Mouse (Mus musculus) stomach, postnatal 0 days (tissue): ENCODE measurements around the gene Ccdc169. TPM values are rescaled to one million over a fixed set of nuclear protein-coding genes. Genes with fewer than 3 reads are reported as not detected.
A peak's percentile ranks its signal among the peaks of the same experiment; 100 is the strongest.

Source experiments
- ATAC-seq: fragments of 200-750 bp; cut with Nextera tagmentation; 2 replicates; pipeline ENCODE4 v1.8.0; 2017; ENCODE audit not compliant: low FRiP score, low TSS enrichment
- DNase-seq: peaks from one replicate; pipeline ENCODE4 v3.0.0-alpha.2; 2016; ENCODE audit warnings: low spot score
- H3K27ac ChIP-seq: fragments of 300-500 bp; sonication (generic); replicated peaks from 2 replicates; pipeline ENCODE4 v1.5.1; 2014; ENCODE audit warnings: mild to moderate bottlenecking, control low read depth
- H3K27me3 ChIP-seq: fragments of 300-500 bp; sonication (generic); 2 replicates; pipeline ENCODE4 v1.6.1; 2014; ENCODE audit warnings: low read length; ENCODE audit not compliant: control insufficient read depth, insufficient read depth
- H3K36me3 ChIP-seq: fragments of 300-500 bp; sonication (generic); 2 replicates; pipeline ENCODE4 v1.6.1; 2014; ENCODE audit warnings: low read length, mixed read lengths; ENCODE audit not compliant: control insufficient read depth, insufficient read depth
- H3K4me1 ChIP-seq: fragments of 300-500 bp; sonication (generic); replicated peaks from 2 replicates; pipeline ENCODE4 v1.6.1; 2014; ENCODE audit warnings: antibody characterized with exemption; ENCODE audit not compliant: control insufficient read depth, insufficient read depth
- H3K4me2 ChIP-seq: fragments of 300-500 bp; sonication (generic); replicated peaks from 2 replicates; pipeline ENCODE4 v1.6.1; 2014; ENCODE audit warnings: low read depth, mild to moderate bottlenecking, control low read depth, moderate library complexity
- H3K4me3 ChIP-seq: fragments of 300-500 bp; sonication (generic); 2 replicates; pipeline ENCODE4 v1.5.1; 2014; ENCODE audit warnings: low read depth, low read length, control low read depth
- H3K9ac ChIP-seq: fragments of 300-500 bp; sonication (generic); 2 replicates; pipeline ENCODE4 v1.6.1; 2014; ENCODE audit warnings: mild to moderate bottlenecking, low read length, control low read depth, mixed read lengths
- H3K9me3 ChIP-seq: fragments of 300-500 bp; sonication (generic); 2 replicates; pipeline ENCODE4 v1.6.1; 2016; ENCODE audit warnings: low read length; ENCODE audit not compliant: control insufficient read depth
- CTCF ChIP-seq: IDR thresholded peaks from 2 replicates; pipeline ENCODE4 v1.5.1; 2016; ENCODE audit warnings: antibody characterized with exemption, low read depth, mild to moderate bottlenecking, moderate library complexity
- EP300 ChIP-seq: optimal IDR thresholded peaks from 2 replicates; pipeline ENCODE3; 2016; ENCODE audit warnings: antibody characterized with exemption
- WGBS: fragments of 180-500 bp; shearing (Covaris S2); extraction: QIAGEN DNeasy Blood & Tissue Kit; methylation state at CpG from one replicate; pipeline ENCODE4 v1.1.7; 2014; 5-methylcytosine and 5-hydroxymethylcytosine counted together
- polyA plus RNA-seq: library from polyadenylated mRNA; unstranded; fragments of >200 nt; fragmentation: Nextera tagmentation; extraction: Ambion mirVana; gene quantifications from 2 replicates; pipeline ENCODE4 v1.2.1, GENCODE M21; 2015

Gene Ccdc169
- polyA plus RNA-seq, 1 experiment from 2014 or later = 0.05 TPM

DNA sequence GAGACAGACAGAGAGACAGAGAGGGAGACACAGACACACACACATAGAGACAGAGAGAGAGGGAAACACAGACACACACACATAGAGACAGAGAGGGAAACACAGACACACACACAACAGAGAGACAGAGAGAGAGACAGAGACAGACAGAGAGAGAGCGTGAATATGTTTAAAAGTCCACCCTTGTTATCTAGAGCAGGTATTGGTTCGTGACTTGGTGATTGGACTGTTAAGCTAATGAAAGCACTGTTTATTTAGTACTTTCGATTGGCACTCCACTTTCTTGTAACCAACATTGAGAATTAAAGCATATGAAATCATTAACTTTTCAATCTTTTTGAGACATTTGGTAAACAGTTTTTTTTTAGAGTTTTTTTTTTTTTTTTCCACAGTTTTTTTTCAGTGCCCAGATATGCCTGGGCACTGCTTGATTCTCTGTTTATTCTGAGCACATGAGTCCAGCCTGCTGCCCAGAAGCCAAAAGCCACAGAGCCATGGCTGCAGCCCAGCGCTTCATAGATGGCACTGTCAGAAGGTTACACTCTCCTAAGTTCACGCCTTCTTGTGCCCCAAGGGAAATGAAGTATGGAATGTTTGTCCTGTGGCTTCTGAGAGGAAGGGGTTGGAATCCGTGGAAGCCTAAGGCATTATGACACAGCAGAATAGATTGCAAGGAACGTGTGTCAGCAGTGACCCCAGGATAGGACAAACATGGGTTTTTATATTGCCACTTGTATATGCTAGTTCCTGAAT, 22.6 kb upstream of the Ccdc169 start:
- ATAC-seq = no peak
- 50% methylated on average over 7 of the region's 7 CpGs for WGBS

DNA sequence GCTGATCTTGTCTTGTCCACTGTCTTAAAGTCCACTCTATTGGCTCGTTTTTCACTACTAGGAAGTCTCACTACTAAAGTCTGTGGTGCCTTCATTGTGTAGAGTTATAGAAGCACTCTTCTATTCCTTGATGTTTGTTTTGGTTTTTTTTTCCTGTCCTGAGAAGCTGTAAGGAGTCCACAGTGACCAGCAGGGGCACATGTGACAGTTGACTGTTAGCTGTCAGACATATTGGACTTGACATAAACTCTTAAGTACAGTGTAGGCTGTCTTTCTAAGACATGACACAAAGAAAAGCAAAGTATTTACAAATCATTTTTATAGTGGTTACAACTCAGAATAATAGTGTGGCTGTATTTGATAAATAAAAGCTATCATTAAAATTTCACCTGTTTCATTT, 22.1 kb upstream of the Ccdc169 start:
- H3K27ac ChIP-seq = no peak overlapping the region
- H3K9ac ChIP-seq = no peak overlapping the region
- peaks cover 14% of the 10 kb centered on the region for H3K36me3 ChIP-seq
- H3K4me2 ChIP-seq = no peak overlapping the region
- TF ChIP-seq EP300 (no peak), CTCF (no peak)
- no peaks in the 10 kb centered on the region for H3K9me3 ChIP-seq
- no peak overlapping the region for H3K4me3 ChIP-seq
- no peaks in the 10 kb centered on the region for H3K27me3 ChIP-seq
- 50% methylated on average over 1 of the region's 1 CpGs for WGBS
- no peak for ATAC-seq
- H3K4me1 ChIP-seq = 0 out of 2 replicates have a peak, but pooled peaks cover 2% of the 10 kb centered on the region
- no peak for DNase-seq

More for the DNA sequence above, 22.6 kb upstream of the Ccdc169 start:
- H3K27ac ChIP-seq = no peak overlapping the region
- 0 out of 2 replicates have a peak, but pooled peaks cover 2% of the 10 kb centered on the region for H3K4me1 ChIP-seq
- H3K9ac ChIP-seq = no peak overlapping the region
- peaks cover 14% of the 10 kb centered on the region for H3K36me3 ChIP-seq
- H3K4me3 ChIP-seq = no peak overlapping the region
- H3K9me3 ChIP-seq = no peaks in the 10 kb centered on the region
- H3K4me2 ChIP-seq = no peak overlapping the region
- DNase-seq = no peak
- H3K27me3 ChIP-seq = no peaks in the 10 kb centered on the region
- TF ChIP-seq CTCF = no peak
- no peak for TF ChIP-seq EP300

DNA sequence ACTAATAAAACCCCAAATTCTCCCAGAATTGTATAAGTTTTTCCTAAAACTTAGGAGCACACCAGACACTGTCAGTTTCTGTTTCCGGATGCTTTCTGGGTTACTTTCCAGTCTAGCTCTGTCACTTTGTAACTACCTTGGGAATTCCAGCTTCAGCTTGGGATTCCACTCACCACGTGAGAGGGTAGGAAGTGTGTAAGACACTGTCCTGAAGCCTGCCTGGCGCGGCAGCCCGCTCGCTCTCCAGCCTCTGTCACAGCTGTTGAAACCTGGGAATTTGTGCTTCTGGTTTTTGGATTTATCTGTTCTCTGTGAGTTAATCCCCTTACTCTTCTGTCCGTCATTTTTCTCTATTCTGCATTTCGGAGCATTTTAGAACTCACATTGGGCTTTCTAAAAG, 21.1 kb upstream of the Ccdc169 start:
- no peak overlapping the region for H3K4me2 ChIP-seq
- H3K27ac ChIP-seq = no peak overlapping the region
- H3K4me1 ChIP-seq = 0 out of 2 replicates have a peak, but pooled peaks cover 2% of the 10 kb centered on the region
- ATAC-seq = no peak
- DNase-seq = no peak
- 91% methylated on average over 8 of the region's 8 CpGs for WGBS
- H3K4me3 ChIP-seq = no peak overlapping the region
- H3K9me3 ChIP-seq = no peaks in the 10 kb centered on the region
- no peaks in the 10 kb centered on the region for H3K27me3 ChIP-seq
- peaks cover 14% of the 10 kb centered on the region for H3K36me3 ChIP-seq
- TF ChIP-seq EP300 = no peak
- TF ChIP-seq CTCF = no peak
- no peak overlapping the region for H3K9ac ChIP-seq

DNA sequence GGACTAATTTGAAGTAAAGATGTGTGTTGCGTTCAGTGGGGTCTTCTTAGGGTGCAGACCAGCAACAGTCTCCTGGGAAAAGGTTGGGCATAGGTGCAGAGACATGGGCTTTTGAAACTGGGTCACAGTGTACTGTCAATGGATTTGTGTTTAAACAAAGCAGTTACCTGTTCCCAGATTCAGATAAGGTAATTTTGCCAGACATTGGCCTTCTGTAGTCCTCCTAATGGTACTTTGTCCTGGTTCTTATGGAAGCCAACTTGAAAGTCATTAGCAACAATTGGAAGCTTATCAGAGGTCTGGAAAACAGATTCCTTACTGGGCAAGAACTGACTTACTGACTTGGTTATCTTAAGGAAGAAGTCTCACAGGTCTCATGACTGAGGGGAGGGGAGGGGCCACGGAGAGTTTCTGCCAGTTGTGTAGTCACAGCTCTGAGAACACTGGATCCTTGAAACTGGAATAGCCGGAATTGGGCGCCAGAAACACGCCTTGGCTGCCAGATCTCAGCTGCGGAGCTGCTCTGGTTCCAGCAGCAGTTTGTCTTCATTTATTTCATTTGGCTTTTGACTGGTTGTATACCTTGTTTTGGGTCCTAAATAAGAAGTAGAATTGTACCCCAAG, 17.8 kb upstream of the Ccdc169 start:
- Histone ChIP-seq H3K4me2 (no peak overlapping the region), H3K9me3 (no peaks in the 10 kb centered on the region), H3K4me1 (0 out of 2 replicates have a peak, but pooled peaks cover 2% of the 10 kb centered on the region), H3K4me3 (no peak overlapping the region), H3K36me3 (peaks cover 29% of the 10 kb centered on the region), H3K27me3 (no peaks in the 10 kb centered on the region), H3K27ac (no peak overlapping the region), H3K9ac (no peak overlapping the region)
- no peak for TF ChIP-seq CTCF
- no peak for TF ChIP-seq EP300
- DNase-seq = peak; percentile 64
- ATAC-seq = peak; percentile 73; the same call in 1 of the 2 replicates
- whole genome bisulfite sequencing = 65% methylated on average over 6 of the region's 6 CpGs

DNA sequence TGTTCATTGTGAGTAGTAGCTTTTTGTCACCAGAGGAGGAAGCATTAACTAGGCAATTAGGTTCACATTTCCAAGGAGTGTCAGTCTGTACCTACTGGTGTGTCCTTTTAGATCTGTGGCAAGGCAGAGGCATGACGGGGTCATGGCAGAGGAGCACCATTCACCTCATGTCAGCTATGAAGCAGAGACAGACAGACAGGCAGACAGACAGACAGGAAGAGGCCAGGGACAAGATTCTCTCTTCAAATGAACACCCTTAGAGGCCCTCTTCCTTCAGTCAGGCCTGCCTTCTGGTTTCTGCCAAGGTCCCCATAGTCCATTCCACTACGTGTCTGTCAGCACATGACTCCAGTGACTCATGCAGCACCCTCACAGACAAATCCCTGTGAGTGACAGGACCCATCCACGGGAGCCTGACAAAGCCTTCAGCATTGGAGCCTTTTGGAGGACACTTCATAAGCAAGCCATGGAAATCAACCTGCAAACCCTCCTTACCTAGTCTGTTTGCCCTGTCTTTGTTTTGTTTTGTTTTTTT, 14.7 kb upstream of the Ccdc169 start:
- Histone ChIP-seq H3K27me3 (no peaks in the 10 kb centered on the region), H3K4me3 (no peak overlapping the region), H3K4me2 (no peak overlapping the region), H3K9me3 (no peaks in the 10 kb centered on the region), H3K27ac (no peak overlapping the region), H3K36me3 (peaks cover 30% of the 10 kb centered on the region), H3K9ac (no peak overlapping the region), H3K4me1 (no peaks in the 10 kb centered on the region)
- DNase-seq = no peak
- ATAC-seq = no peak
- WGBS = 75% methylated on average over 3 of the region's 3 CpGs
- TF ChIP-seq CTCF (no peak), EP300 (no peak)

DNA sequence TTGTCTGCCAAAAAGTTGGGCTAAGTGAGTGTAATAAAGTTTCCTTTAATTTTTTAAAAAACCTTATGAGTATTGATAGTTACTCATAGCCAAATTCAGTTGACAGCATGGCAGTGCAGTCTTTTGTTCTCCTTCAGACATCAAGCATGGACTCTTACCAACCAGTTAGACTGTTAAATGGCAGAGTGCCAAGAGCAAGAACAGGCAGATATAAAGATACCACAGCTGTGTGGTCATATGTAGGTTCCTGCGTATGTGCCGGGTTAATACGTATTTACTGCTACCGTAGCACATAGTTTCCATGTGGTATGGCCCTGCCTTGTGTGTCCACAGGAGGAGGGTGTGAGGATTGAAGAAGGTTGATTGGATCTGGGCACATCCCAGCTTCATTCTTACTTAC, 14.1 kb upstream of the Ccdc169 start:
- no peak overlapping the region for H3K27ac ChIP-seq
- no peaks in the 10 kb centered on the region for H3K4me1 ChIP-seq
- WGBS = 51% methylated on average over 4 of the region's 4 CpGs
- TF ChIP-seq CTCF (no peak), EP300 (no peak)
- no peaks in the 10 kb centered on the region for H3K27me3 ChIP-seq
- peaks cover 25% of the 10 kb centered on the region for H3K36me3 ChIP-seq
- no peaks in the 10 kb centered on the region for H3K9me3 ChIP-seq
- H3K4me2 ChIP-seq = no peak overlapping the region
- DNase-seq (no peak), ATAC-seq (no peak)
- H3K4me3 ChIP-seq = no peak overlapping the region
- H3K9ac ChIP-seq = no peak overlapping the region
